ENCODE assay signal across 28 mouse cellular contexts in genomic region chr17:86880461-86881044, GRCm38 (mm10). TPM values are rescaled to one million over a fixed set of nuclear protein-coding genes. Genes with fewer than 3 reads are reported as not detected.
DNase-seq lines count a peak whose midpoint lies in the region; ATAC-seq and TF ChIP-seq lines count a peak whose summit lies in the region.
"Had no signal": no experiment of that assay in that cellular context is flagged by ENCODE, and none has a peak within 500 bp of the region (broad histone marks: within the 10 kb centered on the region; RNA-seq: fewer than 3 reads in every experiment).

No protein-coding gene starts in this region.

- no peak for TF ChIP-seq POLR2A in kidney, adult 2 months (IDR thresholded peaks at IDR 0.05; ENCODE audit: low read depth, low read length)

- no peaks in the 10 kb centered on the region for H3K36me3 ChIP-seq in forebrain, embryonic 14.5 days (ENCODE audit: control insufficient read depth, insufficient read depth, low read length)
- H3K36me3 ChIP-seq in forebrain, embryonic 10.5 days (replicated peaks) = no peaks in the 10 kb centered on the region
- no peaks in the 10 kb centered on the region for H3K36me3 ChIP-seq in kidney, adult 2 months (ENCODE audit: control insufficient read depth, insufficient read depth, low read length)
- H3K36me3 ChIP-seq: hindbrain, embryonic 15.5 days; liver, embryonic 15.5 days had no signal

- DNase-seq in forebrain, embryonic 14.5 days (ENCODE audit: low spot score) = no peak
- DNase-seq in forebrain, embryonic 10.5 days (ENCODE audit: extremely low spot score, low spot score) = no peak
- DNase-seq in thymus, postnatal 0 days (ENCODE audit: low spot score) = peak; percentile 73
- no peak for DNase-seq in thymus, postnatal 36 days
- peak; percentile 64 for DNase-seq in induced T-regulatory cell, adult 2 months (ENCODE audit: low read depth)
- peak; percentile 18 for DNase-seq in thymus, postnatal 4 days
- no peak for DNase-seq in kidney, adult 2 months
- DNase-seq: adrenal gland, postnatal 14 days; cerebellum, postnatal 36 days; gastrocnemius, adult 2 months; heart, postnatal 4 days; kidney, adult 11 months; kidney, postnatal 14 days; layer of hippocampus, postnatal 36 days; right cerebral cortex, postnatal 4 days had no signal

- no peak for ATAC-seq in forebrain, embryonic 14.5 days
- ATAC-seq in erythroid progenitor cell, adult 5-6 weeks (replicated peaks; ENCODE audit: low FRiP score, poor library complexity, severe bottlenecking) = no peak

- 84% methylated on average over 4 of the region's 4 CpGs for WGBS in forebrain, embryonic 14.5 days
- 91% methylated on average over 4 of the region's 4 CpGs for WGBS in forebrain, embryonic 10.5 days
- 80% methylated on average over 4 of the region's 4 CpGs for WGBS in kidney, adult 2 months

- H3K27me3 ChIP-seq in forebrain, embryonic 14.5 days (replicated peaks; ENCODE audit: control insufficient read depth, insufficient read depth, low read length) = no peaks in the 10 kb centered on the region
- peaks cover 24% of the 10 kb centered on the region; the same call in 1 of the 2 replicates for H3K27me3 ChIP-seq in forebrain, embryonic 10.5 days (ENCODE audit: poor library complexity, severe bottlenecking)
- H3K27me3 ChIP-seq in kidney, adult 2 months (replicated peaks; ENCODE audit: control insufficient read depth, insufficient read depth, low read length) = no peaks in the 10 kb centered on the region
- H3K27me3 ChIP-seq: hindbrain, embryonic 15.5 days; liver, embryonic 15.5 days had no signal

- peaks cover 10% of the 10 kb centered on the region; the same call in 1 of the 2 replicates for H3K4me1 ChIP-seq in forebrain, embryonic 14.5 days (ENCODE audit: control insufficient read depth, insufficient read depth, low read length)
- peaks cover 19% of the 10 kb centered on the region for H3K4me1 ChIP-seq in forebrain, embryonic 10.5 days
- H3K4me1 ChIP-seq in kidney, adult 2 months (ENCODE audit: control insufficient read depth, insufficient read depth, low read length) = no peaks in the 10 kb centered on the region

- H3K9me3 ChIP-seq in forebrain, embryonic 14.5 days (replicated peaks; ENCODE audit: control insufficient read depth, low read length) = no peaks in the 10 kb centered on the region
- no peaks in the 10 kb centered on the region for H3K9me3 ChIP-seq in forebrain, embryonic 10.5 days
- H3K9me3 ChIP-seq: hindbrain, embryonic 15.5 days; liver, embryonic 15.5 days had no signal

- H3K4me2 ChIP-seq in forebrain, embryonic 14.5 days (ENCODE audit: low read length) = 0 out of 2 replicates have a peak overlapping the region, but pooled peaks have one; percentile 4
- H3K4me2 ChIP-seq: hindbrain, embryonic 15.5 days; liver, embryonic 15.5 days had no signal

- no peak for TF ChIP-seq CTCF in kidney, adult 2 months (conservative IDR thresholded peaks at IDR 0.05; ENCODE audit: insufficient read depth, insufficient read length, low read depth, low read length)

- H3K27ac ChIP-seq in forebrain, embryonic 14.5 days (ENCODE audit: low read depth, low read length) = no peak overlapping the region
- H3K27ac ChIP-seq in forebrain, embryonic 10.5 days = no peak overlapping the region
- H3K27ac ChIP-seq in kidney, adult 2 months (ENCODE audit: insufficient read depth, low read depth, low read length) = no peak overlapping the region
- H3K27ac ChIP-seq: gastrocnemius, adult 2 months; hindbrain, embryonic 15.5 days; layer of hippocampus, adult 2 months; liver, embryonic 15.5 days had no signal

- no peak overlapping the region for H3K4me3 ChIP-seq in forebrain, embryonic 14.5 days (ENCODE audit: low read depth, low read length)
- H3K4me3 ChIP-seq in forebrain, embryonic 10.5 days = no peak overlapping the region
- H3K4me3 ChIP-seq in kidney, adult 2 months (ENCODE audit: insufficient read depth, low read depth, low read length) = no peak overlapping the region
- H3K4me3 ChIP-seq: gastrocnemius, adult 2 months; hindbrain, embryonic 15.5 days; layer of hippocampus, adult 2 months; liver, embryonic 15.5 days; myocyte had no signal

- H3K9ac ChIP-seq in forebrain, embryonic 14.5 days (ENCODE audit: low read length) = no peak overlapping the region
- H3K9ac ChIP-seq: hindbrain, embryonic 15.5 days; liver, embryonic 15.5 days had no signal

RNA-seq across cellular contexts. Expression of gene Tmem247, which starts 36.6 kb away (rescaled TPM):
- polyA plus RNA-seq in forebrain, embryonic 14.5 days (2014; fragmentation: Nextera tagmentation; extraction: Ambion mirVana) = not detected in 2 replicates
- not detected in 2 replicates for polyA plus RNA-seq in forebrain, embryonic 10.5 days (2016; fragmentation: Nextera tagmentation; extraction: Ambion mirVana)
- polyA plus RNA-seq in thymus, postnatal 0 days (2015; fragmentation: Nextera tagmentation; extraction: Ambion mirVana) = not detected in 2 replicates
- not detected in 2 replicates for total RNA-seq in erythroid progenitor cell, adult 5-6 weeks (2015; ENCODE audit: low replicate concordance)
- total RNA-seq in erythroid progenitor cell, adult 5-6 weeks (2017; ENCODE audit: low replicate concordance) = not detected in 2 replicates
- polyA plus RNA-seq in kidney, adult 2 months (2012; rRNA removed) = not detected in 2 replicates
- total RNA-seq: adrenal gland, postnatal 14 days; gastrocnemius, adult 2 months; granulocyte monocyte progenitor cell, adult 5-6 weeks; heart, postnatal 4 days; layer of hippocampus, adult 2 months; layer of hippocampus, postnatal 36 days; left cerebral cortex, postnatal 25 days had no signal
- polyA plus RNA-seq: brain, embryonic 14.5 days; heart, embryonic 14.5 days; hindbrain, embryonic 15.5 days; limb, embryonic 14.5 days; liver, embryonic 15.5 days; lung, embryonic 16.5 days; midbrain, embryonic 14.5 days; myocyte; stomach, embryonic 16.5 days had no signal

Comparison
In these comparisons a context has a peak if more than half of its experiments do, and no peak if none do; other contexts are left out.
1. DNase-seq: peak in thymus, postnatal 0 days (single experiment), induced T-regulatory cell, adult 2 months (single experiment) and thymus, postnatal 4 days (single experiment); none in forebrain, embryonic 14.5 days (single experiment), forebrain, embryonic 10.5 days (single experiment), thymus, postnatal 36 days (0 of 2) and kidney, adult 2 months (single experiment).